Mouse (Mus musculus): Measurements from ENCODE around the gene Zbtb9.

DNA sequence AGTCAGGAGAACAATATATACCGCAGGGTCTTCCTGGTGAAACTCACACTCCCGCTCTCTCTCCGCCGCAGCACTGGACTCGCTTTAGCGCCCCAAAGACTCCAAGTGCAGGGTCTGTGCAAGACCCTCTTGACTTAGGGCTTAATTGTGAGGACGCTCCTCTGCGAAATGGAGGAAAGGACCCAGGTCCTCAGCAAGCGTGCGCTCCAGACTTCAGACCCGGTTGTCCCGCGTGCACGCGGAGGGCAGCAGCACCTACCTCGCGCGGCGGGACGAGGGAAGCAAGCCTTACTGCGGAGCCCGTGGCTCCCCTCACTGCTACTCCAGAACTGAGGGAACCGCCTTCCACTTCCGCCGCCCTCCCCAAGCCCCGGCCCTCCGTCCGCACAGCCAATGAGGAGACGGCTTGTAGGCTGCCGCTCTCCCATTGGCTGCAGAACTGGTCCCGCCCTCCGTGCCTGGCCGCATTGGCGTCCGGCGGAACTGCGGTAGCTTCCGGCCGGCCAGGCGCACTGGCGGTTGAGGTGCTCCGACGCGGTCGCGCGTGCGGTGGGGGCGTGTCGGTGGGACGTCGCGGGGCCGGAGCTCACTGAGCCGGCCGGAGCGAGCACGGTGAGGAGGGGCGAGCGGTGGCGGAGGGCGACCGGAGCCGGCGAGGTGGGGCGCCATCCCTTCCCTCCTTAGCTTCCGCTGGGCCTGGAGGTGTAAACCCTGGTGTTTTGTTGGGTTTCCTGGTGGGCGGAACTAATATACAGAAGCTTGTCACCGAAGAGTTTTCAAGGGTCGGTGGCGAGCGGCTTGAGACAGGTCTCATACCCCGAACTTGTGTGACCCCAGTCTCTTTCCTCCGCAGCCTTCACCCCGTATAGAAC lies at the start of gene Zbtb9:
- peak; percentile 99 for TF ChIP-seq POLR2A (IDR thresholded peaks at IDR 0.05; ENCODE audit: low read depth, low read length)
- no peak for TF ChIP-seq CTCF (IDR thresholded peaks at IDR 0.05; ENCODE audit: borderline replicate concordance, insufficient read depth, low read length)

All from embryonic fibroblast, embryonic 13.5 days (primary cell).